Mouse (Mus musculus): Measurements from ENCODE around the gene Hist2h2ab.
"Not testable (repeated sequence)": the region's sequence is repeated elsewhere in the genome, so short reads cannot be mapped to it uniquely, and the experiment has no call there.

DNA sequence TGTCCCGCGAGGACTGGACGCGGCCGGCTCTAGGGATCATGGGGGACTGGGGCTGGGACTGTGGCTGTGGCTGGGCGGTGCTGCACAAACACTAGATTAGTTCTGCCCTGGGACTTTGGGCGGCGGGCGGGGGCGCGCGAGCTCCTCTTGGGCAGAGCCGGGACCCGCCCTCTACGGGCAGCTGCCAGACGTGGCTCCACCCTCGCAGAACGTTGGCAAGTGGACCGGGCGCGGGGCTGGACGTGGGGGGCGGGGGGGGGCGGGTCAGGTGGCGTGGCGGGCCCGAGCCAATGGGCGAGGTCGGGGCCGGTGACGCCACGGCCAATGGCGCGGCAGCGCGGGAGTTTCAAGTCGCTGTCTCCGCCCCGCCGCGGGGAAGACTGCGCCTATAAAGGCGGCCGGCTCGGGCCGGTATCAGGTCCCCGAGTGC is 26.8 kb downstream of the Hist2h2ab start, which contains the start of gene Hist2h3c1:
- not testable (repeated sequence) for TF ChIP-seq CTCF (IDR thresholded peaks at IDR 0.05; ENCODE audit: borderline replicate concordance, insufficient read depth, low read length); POLR2A (IDR thresholded peaks at IDR 0.05; ENCODE audit: low read depth, low read length)

Data from embryonic fibroblast, embryonic 13.5 days (primary cell).